Mouse (Mus musculus) frontal cortex, postnatal 36 days (tissue): ENCODE results near the gene Fam213a.
"Not testable (repeated sequence)": the region's sequence is repeated elsewhere in the genome, so short reads cannot be mapped to it uniquely, and the experiment has no call there.

Source experiments
- DNase-seq, 2 experiments: peaks; one replicate each; pipeline ENCODE4 v3.0.0; 2022; ENCODE audit warnings: low spot score in 2 of 2

The Fam213a gene

GRCm38 (mm10) chr14:41013630-41014613, at the start of gene Fam213a:
Fam213a (minus strand) TSS chr14:41013788.
- DNase-seq, result peak; percentile 94

- not testable (repeated sequence) for DNase-seq
Observed at GRCm38 (mm10) chr14:41053190-41053589, 39.6 kb upstream of the Fam213a start.

DNA sequence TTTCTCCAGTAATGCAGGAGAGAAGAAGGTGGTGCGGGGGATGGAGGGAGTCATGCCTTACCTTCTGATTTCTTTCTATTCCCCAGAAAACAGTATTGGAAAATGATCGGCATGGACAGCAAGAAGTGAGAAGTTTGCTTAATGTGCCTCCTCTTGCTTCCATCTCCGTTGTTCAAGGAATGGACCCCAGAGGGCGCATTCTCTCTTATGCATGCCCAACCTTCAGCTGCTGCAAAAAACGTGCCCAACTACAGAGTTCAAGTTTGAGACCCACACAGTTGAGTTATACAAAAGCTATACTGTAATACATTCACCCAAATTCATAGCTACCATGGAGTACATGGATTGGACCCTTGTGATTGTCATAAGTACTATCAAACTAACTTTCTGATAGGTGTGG, 38.9 kb upstream of the Fam213a start:
- DNase-seq, result no peak

DNA sequence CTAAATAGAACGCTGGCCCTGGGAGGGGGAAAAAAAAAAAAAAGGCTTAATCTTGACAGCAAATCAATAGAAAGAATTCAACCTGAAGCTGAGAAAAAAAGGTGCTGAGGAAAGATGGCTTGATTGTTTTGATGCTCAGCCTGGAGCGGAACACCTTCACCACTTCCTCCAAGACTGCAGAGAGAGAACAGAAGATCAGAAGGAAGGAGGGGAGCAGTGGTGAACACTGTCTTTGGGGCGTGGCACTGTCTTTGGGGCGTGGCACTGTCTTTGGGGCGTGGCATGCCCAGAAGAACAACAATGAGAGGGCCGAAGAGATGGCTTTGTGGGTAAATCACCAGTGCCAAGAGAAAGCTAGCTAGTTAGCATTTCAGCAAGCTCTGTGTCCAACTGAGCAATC, 36.9 kb upstream of the Fam213a start:
- DNase-seq, result no peak

- DNase-seq, result no peak
Observed at GRCm38 (mm10) chr14:41047402-41047801, 33.8 kb upstream of the Fam213a start.

DNA sequence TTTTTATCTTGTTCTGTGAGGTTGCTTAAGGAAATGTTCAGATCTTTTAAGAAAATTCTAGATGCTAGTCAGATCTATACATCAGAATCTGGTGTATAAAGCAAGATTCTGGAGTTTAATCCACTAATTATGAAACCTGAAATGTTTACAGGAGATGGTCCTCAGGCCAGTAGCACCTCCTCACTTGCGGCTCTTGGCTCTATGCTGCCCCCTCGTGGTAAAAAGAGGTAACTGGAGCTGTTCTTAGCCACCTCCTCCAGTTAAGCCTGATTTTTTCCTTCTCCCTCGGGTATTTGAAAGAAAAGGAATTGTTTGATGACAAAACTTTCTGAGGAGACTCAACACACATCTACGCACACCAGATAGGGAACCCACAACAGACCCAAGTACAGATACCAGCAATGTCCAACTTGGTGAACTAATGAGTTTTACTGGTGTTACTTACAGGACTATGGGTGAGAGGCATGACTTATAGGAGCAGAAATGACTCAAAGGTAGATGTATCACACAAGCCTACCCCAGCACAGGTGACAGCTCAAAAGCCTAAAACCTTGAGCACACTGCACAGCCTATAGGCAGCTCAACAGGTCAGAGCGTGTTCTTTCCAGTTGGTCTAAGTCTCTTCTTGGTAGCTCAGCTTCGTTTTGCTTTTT, 21.7 kb upstream of the Fam213a start:
- peak; percentile 55 to 56 for DNase-seq

DNA sequence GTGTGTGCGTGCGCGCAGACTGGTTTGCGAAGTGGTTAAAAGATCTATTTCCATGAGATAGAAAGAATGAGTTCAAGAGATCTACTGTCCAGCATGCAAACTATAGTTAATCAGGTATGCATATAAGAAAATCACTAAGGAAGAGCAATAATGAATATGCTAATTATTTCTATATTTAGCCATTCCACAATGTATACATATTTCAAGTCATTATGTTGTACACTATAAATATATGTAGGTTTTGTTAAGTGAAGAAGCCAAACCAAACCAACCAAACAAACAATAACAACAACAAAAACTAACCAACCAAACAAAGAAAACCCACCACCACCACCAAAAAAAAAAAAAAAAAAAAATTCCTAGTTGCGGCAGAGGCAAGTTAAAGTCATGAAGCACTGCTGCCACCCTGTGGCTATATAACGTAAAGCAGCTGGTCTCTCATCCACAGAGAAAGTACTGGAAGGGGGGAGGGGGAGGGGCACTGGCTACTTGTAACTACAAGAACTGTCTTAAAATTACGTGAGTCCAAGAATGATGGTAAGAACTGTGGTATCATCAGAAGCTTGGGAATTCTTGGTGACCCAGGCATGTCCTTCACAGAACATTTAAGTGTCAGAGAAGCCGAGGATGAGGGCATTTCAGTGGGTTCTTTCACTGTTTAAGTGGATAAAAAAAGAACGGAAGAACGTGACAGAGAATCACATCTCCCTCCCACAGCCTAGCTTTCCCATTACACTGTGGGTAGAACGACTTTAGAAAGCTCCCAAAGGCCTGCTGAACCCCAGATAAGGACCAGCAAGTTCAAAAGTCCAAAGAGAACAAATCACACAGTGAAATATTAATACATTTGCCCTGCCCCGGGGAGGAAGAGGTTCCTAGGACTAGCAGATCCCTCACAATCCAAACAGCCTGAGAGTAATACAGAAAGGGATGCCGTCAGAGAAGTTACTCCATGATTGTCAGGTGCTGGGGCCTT, 19.8 kb upstream of the Fam213a start:
- peak; percentile 61 to 86 for DNase-seq

DNA sequence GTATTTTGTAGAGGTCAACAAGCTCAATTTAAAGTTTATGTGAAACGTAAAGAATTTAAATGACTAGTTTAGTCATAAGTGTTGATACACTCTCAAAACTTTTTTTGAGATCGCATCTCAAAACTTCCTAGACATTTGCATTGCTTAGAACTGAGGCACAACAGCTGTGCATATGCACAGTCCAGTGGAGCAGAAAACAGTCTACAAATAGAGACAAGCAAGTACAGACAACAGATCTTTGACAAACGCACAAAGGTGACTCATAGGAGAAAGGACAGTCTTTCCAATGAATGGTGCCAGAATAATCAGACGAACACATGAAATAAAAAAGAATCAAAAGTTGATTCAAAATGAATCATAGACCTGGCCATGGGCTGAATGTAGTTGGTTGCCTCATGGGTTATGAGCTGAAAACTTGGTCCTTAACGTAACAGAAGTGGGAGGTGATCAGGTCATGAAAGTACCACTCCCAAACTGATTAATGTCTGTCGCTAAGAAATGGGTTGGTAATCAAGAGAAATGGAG, 17.5 kb upstream of the Fam213a start:
- DNase-seq, result no peak

GRCm38 (mm10) chr14:41029303-41029702, 15.7 kb upstream of the Fam213a start:
- no peak for DNase-seq

- no peak for DNase-seq
Observed at GRCm38 (mm10) chr14:41025594-41026284, 12.2 kb upstream of the Fam213a start.

- no peak for DNase-seq
Observed at GRCm38 (mm10) chr14:41025087-41025486, 11.5 kb upstream of the Fam213a start.

DNA sequence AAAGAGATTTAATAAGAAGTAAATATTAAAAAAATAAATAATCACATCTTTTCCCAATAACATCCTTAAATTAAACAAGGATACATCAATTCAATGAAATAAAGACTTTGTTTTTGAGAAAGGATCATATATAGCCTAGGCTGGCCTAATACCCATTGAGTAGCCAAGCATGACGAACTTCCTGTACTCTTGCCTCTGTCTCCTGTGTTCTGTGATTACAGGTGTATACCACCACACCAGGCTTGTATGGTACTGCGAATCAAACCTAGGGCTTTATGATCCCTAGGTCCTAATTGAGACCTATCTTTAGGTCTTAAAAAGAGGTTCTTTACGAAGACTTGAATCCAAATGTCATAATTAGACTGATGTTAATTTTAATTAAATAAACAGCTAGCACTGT, 7.7 kb upstream of the Fam213a start:
- no peak for DNase-seq

- DNase-seq, result no peak
Observed at GRCm38 (mm10) chr14:41017460-41017859, 3.9 kb upstream of the Fam213a start.

DNA sequence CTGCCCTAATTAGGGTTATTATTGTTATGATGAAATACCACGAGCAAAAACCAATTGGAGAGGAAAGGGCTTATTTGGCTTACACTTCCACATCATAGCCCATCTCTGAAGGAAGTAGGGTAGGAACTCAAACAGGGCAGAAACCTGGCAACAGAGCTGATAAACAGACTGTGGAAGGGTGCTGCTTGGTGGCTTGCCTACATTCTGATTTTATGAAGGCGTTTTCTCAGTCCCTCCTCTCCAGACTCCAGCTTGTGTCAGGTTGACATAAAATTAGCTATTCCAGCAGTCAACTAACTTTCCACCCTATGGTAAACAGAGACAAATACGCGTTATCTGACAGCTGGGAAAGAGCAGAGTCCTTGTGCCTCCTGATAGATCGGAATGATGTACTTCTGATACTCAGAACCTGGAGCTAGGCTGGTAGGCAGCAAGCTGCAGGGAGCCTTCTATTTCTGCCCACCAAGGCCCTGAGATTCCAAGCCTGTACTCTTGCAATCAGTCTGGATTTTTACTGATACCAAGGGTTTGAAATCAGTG, 1.2 kb upstream of the Fam213a start:
- peak in 1 of 2 experiments; percentile 52 for DNase-seq

DNA sequence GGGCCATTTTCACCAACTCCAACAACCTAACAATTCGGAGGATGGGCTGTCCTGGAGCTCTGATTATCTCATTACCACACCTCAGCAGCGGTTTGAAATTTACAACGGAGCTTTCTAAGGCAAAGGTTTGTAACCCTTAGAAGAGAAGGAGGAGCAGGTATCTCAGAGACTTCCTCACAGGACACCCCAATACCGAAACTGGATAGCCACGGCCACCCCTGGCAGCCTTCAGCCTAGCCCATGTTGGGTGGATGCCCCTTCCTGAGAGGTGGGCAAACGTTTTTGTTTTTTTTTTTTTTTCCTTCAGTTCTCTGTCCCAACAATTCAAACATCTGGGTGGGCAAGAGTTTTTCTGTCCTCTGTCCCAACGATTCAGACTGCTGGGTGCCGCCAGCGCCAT, 445 bp downstream of the Fam213a start:
- DNase-seq, result no peak

DNA sequence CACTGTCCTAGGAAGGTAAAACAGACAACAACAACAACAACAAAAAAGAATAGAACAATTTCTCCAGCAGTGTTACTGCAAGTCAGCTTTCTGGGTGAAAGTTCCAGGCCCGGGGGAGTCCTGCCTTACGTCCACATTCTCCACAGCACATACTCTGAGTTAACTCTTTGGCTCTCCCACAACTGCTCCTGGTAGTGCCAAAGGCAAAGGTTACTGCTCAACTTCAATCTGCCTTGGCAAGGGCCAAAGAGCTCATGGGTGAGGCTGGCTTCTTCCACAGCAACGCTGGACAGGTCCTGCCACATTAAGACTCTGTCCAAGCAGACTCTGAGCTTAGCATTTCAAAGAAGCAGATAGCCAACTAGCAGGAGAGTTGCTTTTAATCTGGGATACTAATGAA, 1.7 kb downstream of the Fam213a start:
- DNase-seq, result no peak

- DNase-seq, result no peak
Observed at GRCm38 (mm10) chr14:41008138-41008537, 5.5 kb downstream of the Fam213a start.

GRCm38 (mm10) chr14:41007641-41008040, 5.9 kb downstream of the Fam213a start:
- no peak for DNase-seq

DNA sequence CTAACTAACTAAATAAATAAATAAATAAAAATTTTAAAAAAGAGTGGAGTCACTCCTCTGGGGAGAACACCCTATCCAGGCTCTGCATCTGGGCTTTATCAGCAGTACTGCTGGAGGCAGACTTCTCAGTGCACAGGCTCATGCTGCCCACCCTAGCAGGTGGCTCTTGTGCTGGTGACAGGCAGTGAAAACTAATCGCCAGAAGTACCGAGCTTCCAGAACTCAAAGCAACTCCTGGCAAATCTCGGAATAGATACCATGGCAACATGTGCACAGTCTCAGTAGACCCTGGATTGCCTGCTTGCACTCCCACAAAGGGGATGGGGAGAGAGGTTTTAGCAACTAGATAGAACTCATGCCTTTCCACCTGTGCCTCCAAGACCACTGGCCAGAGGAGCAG, 6.7 kb downstream of the Fam213a start:
- DNase-seq, result no peak

DNA sequence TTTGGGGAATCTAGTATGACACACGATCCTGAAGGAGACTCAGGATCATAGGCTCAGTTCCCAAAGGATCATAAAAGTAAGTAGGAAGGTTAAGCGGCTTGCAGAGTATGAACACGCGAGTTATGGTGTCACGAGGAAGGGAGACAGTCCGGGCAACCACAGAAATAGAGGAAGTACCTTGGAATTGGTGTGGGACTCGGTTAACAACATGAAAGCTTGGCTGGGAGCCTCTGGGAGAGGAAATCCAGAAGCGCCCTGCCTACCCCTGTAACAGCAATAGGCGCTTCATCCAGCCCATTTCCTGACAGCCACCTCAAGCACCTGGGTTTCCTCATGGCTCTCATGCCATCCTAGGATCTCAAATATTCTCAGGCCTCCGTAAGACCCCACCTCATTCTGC, 7.3 kb downstream of the Fam213a start:
- DNase-seq, result no peak

DNA sequence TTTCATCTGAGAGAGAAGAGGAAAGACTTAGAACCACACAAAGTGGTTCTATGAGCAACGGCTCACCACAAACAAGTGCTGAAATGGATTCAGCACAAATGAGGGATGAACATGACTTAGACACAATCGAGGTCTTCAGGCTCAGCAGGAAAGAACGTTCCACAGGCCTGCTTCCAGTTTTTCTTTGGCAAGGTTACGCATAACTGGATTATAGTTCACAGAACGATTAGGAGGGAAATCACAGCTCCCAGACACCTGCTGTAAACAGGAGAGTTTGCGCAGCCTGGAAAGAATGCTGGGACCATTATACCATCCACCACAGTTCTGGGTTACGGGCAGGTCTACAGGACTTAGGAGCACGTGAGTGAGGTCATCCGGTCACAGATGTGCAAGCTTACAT, 7.9 kb downstream of the Fam213a start:
- no peak for DNase-seq
